In genomic region chr10:96090388-96090787, GRCm38 (mm10) we compare ENCODE assay signal across 41 mouse cellular contexts. TPM values are rescaled to one million over a fixed set of nuclear protein-coding genes. Genes with fewer than 3 reads are reported as not detected.
DNase-seq lines count a peak whose midpoint lies in the region; ATAC-seq and TF ChIP-seq lines count a peak whose summit lies in the region.
"Had no signal": no experiment of that assay in that cellular context is flagged by ENCODE, and none has a peak within 500 bp of the region (broad histone marks: within the 10 kb centered on the region; RNA-seq: fewer than 3 reads in every experiment).

No protein-coding gene starts in this region.

- peak; percentile 67 for DNase-seq in hindbrain, postnatal 0 days (ENCODE audit: low spot score)
- peak; percentile 12 for DNase-seq in brain, embryonic 14.5 days (ENCODE audit: low read depth)
- peak; percentile 74 to 76 for DNase-seq in cerebellum, adult 18-20 months
- peak; percentile 94 to 95 for DNase-seq in cerebellum, postnatal 10 days
- DNase-seq in adrenal gland, postnatal 14 days, result no peak
- DNase-seq in adrenal gland, adult 8-10 months, result no peak
- DNase-seq: adrenal gland, postnatal 36 days; gastrocnemius, postnatal 10 days; kidney, adult 18-20 months; kidney, postnatal 25 days; thymus, postnatal 4 days had no signal

- no peak overlapping the region for H3K9ac ChIP-seq in hindbrain, postnatal 0 days (replicated peaks; ENCODE audit: low read length)
- H3K9ac ChIP-seq in hindbrain, embryonic 13.5 days, result no peak overlapping the region
- H3K9ac ChIP-seq in heart, embryonic 12.5 days, result no peak overlapping the region
- H3K9ac ChIP-seq: heart, embryonic 15.5 days; hindbrain, embryonic 12.5 days; kidney, embryonic 15.5 days; limb, embryonic 13.5 days; lung, embryonic 15.5 days; neural tube, embryonic 13.5 days had no signal

- no peak overlapping the region for H3K4me3 ChIP-seq in hindbrain, postnatal 0 days (ENCODE audit: low read length)
- no peak overlapping the region for H3K4me3 ChIP-seq in hindbrain, embryonic 13.5 days
- H3K4me3 ChIP-seq in heart, embryonic 12.5 days, result no peak overlapping the region
- H3K4me3 ChIP-seq: erythroblast, embryonic 14.5 days; heart, embryonic 15.5 days; hindbrain, embryonic 12.5 days; kidney, embryonic 15.5 days; limb, embryonic 13.5 days; lung, embryonic 15.5 days; neural tube, embryonic 13.5 days had no signal

- no peak for TF ChIP-seq POLR2A in brain, embryonic 14.5 days (IDR thresholded peaks at IDR 0.05; ENCODE audit: borderline replicate concordance, extremely low read depth, insufficient read depth, insufficient read length, poor library complexity, severe bottlenecking)

- no peaks in the 10 kb centered on the region for H3K27me3 ChIP-seq in hindbrain, postnatal 0 days (ENCODE audit: insufficient read depth, low read length)
- H3K27me3 ChIP-seq in hindbrain, embryonic 13.5 days, result no peaks in the 10 kb centered on the region
- no peaks in the 10 kb centered on the region for H3K27me3 ChIP-seq in heart, embryonic 12.5 days (replicated peaks)
- H3K27me3 ChIP-seq: heart, embryonic 15.5 days; hindbrain, embryonic 12.5 days; kidney, embryonic 15.5 days; limb, embryonic 13.5 days; lung, embryonic 15.5 days; neural tube, embryonic 13.5 days had no signal

- no peak for TF ChIP-seq CTCF in hindbrain, postnatal 0 days (IDR thresholded peaks at IDR 0.05; ENCODE audit: low read depth)
- no peak for TF ChIP-seq CTCF in brain, embryonic 14.5 days (IDR thresholded peaks at IDR 0.05; ENCODE audit: borderline replicate concordance, extremely low read depth, insufficient read depth, insufficient read length)

- H3K36me3 ChIP-seq in hindbrain, postnatal 0 days (ENCODE audit: insufficient read depth, low read length), result no peaks in the 10 kb centered on the region
- no peaks in the 10 kb centered on the region for H3K36me3 ChIP-seq in hindbrain, embryonic 13.5 days
- no peaks in the 10 kb centered on the region for H3K36me3 ChIP-seq in heart, embryonic 12.5 days
- H3K36me3 ChIP-seq: heart, embryonic 15.5 days; hindbrain, embryonic 12.5 days; kidney, embryonic 15.5 days; limb, embryonic 13.5 days; lung, embryonic 15.5 days; neural tube, embryonic 13.5 days had no signal

- no peak overlapping the region for H3K4me2 ChIP-seq in hindbrain, postnatal 0 days (ENCODE audit: low read depth, low read length)
- no peak overlapping the region for H3K4me2 ChIP-seq in hindbrain, embryonic 13.5 days
- H3K4me2 ChIP-seq in heart, embryonic 12.5 days, result no peak overlapping the region
- H3K4me2 ChIP-seq: heart, embryonic 15.5 days; hindbrain, embryonic 12.5 days; kidney, embryonic 15.5 days; limb, embryonic 13.5 days; liver, embryonic 11.5 days; lung, embryonic 15.5 days; midbrain, embryonic 11.5 days; neural tube, embryonic 13.5 days had no signal

- no peaks in the 10 kb centered on the region for H3K9me3 ChIP-seq in hindbrain, postnatal 0 days (ENCODE audit: low read length)
- H3K9me3 ChIP-seq in hindbrain, embryonic 13.5 days, result no peaks in the 10 kb centered on the region
- no peaks in the 10 kb centered on the region for H3K9me3 ChIP-seq in heart, embryonic 12.5 days (replicated peaks)
- H3K9me3 ChIP-seq: heart, embryonic 15.5 days; hindbrain, embryonic 12.5 days; kidney, embryonic 15.5 days; limb, embryonic 13.5 days; lung, embryonic 15.5 days; neural tube, embryonic 13.5 days had no signal

- 60% methylated on average over 3 of the region's 3 CpGs for WGBS in hindbrain, postnatal 0 days
- WGBS in hindbrain, embryonic 13.5 days, result 67% methylated on average over 3 of the region's 3 CpGs
- 78% methylated on average over 3 of the region's 3 CpGs for WGBS in heart, embryonic 12.5 days

- H3K27ac ChIP-seq in hindbrain, postnatal 0 days, result no peak overlapping the region
- H3K27ac ChIP-seq in hindbrain, embryonic 13.5 days, result no peak overlapping the region
- H3K27ac ChIP-seq in heart, embryonic 12.5 days (ENCODE audit: poor library complexity, severe bottlenecking), result no peak overlapping the region
- H3K27ac ChIP-seq: heart, embryonic 15.5 days; hindbrain, embryonic 12.5 days; kidney, embryonic 15.5 days; limb, embryonic 13.5 days; lung, embryonic 15.5 days; neural tube, embryonic 13.5 days had no signal

- ATAC-seq in hindbrain, postnatal 0 days, result peak; percentile 74; the same call in 1 of the 2 replicates
- ATAC-seq in hindbrain, embryonic 13.5 days (ENCODE audit: low FRiP score), result no peak
- no peak for ATAC-seq in heart, embryonic 12.5 days (ENCODE audit: insufficient number of reproducible peaks, low FRiP score)
- ATAC-seq: forebrain, embryonic 16.5 days; Patski had no signal

- H3K4me1 ChIP-seq in hindbrain, postnatal 0 days (ENCODE audit: insufficient read depth, low read length), result no peaks in the 10 kb centered on the region
- H3K4me1 ChIP-seq in hindbrain, embryonic 13.5 days (replicated peaks), result peaks cover 16% of the 10 kb centered on the region; the same call in 1 of the 2 replicates
- peaks cover 7% of the 10 kb centered on the region; the same call in 1 of the 2 replicates for H3K4me1 ChIP-seq in heart, embryonic 12.5 days (replicated peaks)
- H3K4me1 ChIP-seq: hindbrain, embryonic 12.5 days; kidney, embryonic 15.5 days; limb, embryonic 13.5 days; lung, embryonic 15.5 days had no signal

RNA-seq across cellular contexts. Expression of gene Gm5426, which starts 46.0 kb away (rescaled TPM):
- total RNA-seq in hindbrain, postnatal 0 days (2014; rRNA removed), result not detected in 2 replicates
- not detected in 2 replicates for polyA plus RNA-seq in hindbrain, postnatal 0 days (2015; fragmentation: Nextera tagmentation; extraction: Ambion mirVana)
- not detected in 2 replicates for polyA plus RNA-seq in hindbrain, embryonic 13.5 days (2015; fragmentation: Nextera tagmentation; extraction: Ambion mirVana)
- not detected in 2 replicates for polyA plus RNA-seq in brain, embryonic 14.5 days (2012; rRNA removed)
- polyA plus RNA-seq in heart, embryonic 12.5 days (2016; fragmentation: Nextera tagmentation; extraction: Ambion mirVana), result not detected in 2 replicates
- not detected in 2 replicates for total RNA-seq in adrenal gland, postnatal 14 days (2021)
- not detected for total RNA-seq in adrenal gland, adult 8-10 months (2022)
- total RNA-seq: adrenal gland, postnatal 36 days; common myeloid progenitor, adult 5-6 weeks; gastrocnemius, postnatal 10 days; heart, postnatal 25 days; layer of hippocampus, adult 18-20 months; layer of hippocampus, postnatal 10 days; left cerebral cortex, adult 18-20 months; left cerebral cortex, postnatal 25 days; megakaryocyte progenitor cell, adult 5-6 weeks; MEL had no signal
- polyA plus RNA-seq: embryonic facial prominence, embryonic 14.5 days; erythroblast, embryonic 14.5 days; forebrain, embryonic 11.5 days; forebrain, embryonic 16.5 days; gonadal fat pad, adult 2 months; heart, embryonic 15.5 days; hindbrain, embryonic 12.5 days; intestine, embryonic 14.5 days; kidney, embryonic 15.5 days; limb, embryonic 13.5 days; liver, embryonic 11.5 days; liver, embryonic 16.5 days; lung, embryonic 15.5 days; midbrain, embryonic 11.5 days; neural tube, embryonic 13.5 days; Patski; small intestine, adult 2 months; stomach, embryonic 14.5 days; testis, adult 2 months; thymus, postnatal 0 days had no signal

Comparison
In these comparisons a context has a peak if more than half of its experiments do, and no peak if none do; other contexts are left out.
1. DNase-seq: peak in hindbrain, postnatal 0 days (single experiment), brain, embryonic 14.5 days (single experiment), cerebellum, adult 18-20 months (2 of 2) and cerebellum, postnatal 10 days (2 of 2); none in adrenal gland, postnatal 14 days (single experiment) and adrenal gland, adult 8-10 months (single experiment).